Mouse (Mus musculus) spleen, adult 2 months (tissue): ENCODE measurements around the gene Gclc. TPM values are rescaled to one million over a fixed set of nuclear protein-coding genes. Genes with fewer than 3 reads are reported as not detected.

ENCODE experiments used
- DNase-seq, 2 experiments: peaks; one replicate each; pipeline versions ENCODE4 v3.0.0 to v3.0.0-alpha.2; 2012 to 2021; ENCODE audit warnings: low spot score in 2 of 2, low read depth in 1 of 2
- H3K27ac ChIP-seq: fragments of 200-500 bp; 2 replicates; pipeline ENCODE4 v1.5.1; 2012; ENCODE audit warnings: low read length, inconsistent platforms; ENCODE audit not compliant: insufficient read depth
- H3K27me3 ChIP-seq: fragments of 200-500 bp; 2 replicates; pipeline ENCODE4 v1.6.1; 2012; ENCODE audit warnings: mild to moderate bottlenecking, moderate library complexity, low read length, inconsistent platforms; ENCODE audit not compliant: control insufficient read depth, insufficient read depth
- H3K36me3 ChIP-seq: fragments of 200-500 bp; 2 replicates; pipeline ENCODE4 v1.6.1; 2012; ENCODE audit warnings: mild to moderate bottlenecking, low read length, inconsistent platforms; ENCODE audit not compliant: control insufficient read depth, insufficient read depth
- H3K4me1 ChIP-seq: fragments of 200-500 bp; 2 replicates; pipeline ENCODE4 v1.6.1; 2011; ENCODE audit warnings: inconsistent platforms; ENCODE audit not compliant: control insufficient read depth, insufficient read depth, insufficient read length
- H3K4me3 ChIP-seq: fragments of 200-500 bp; 2 replicates; pipeline ENCODE4 v1.5.1; 2011; ENCODE audit warnings: mild to moderate bottlenecking, inconsistent platforms; ENCODE audit not compliant: insufficient read depth, insufficient read length; ENCODE audit errors: extremely low read depth
- CTCF ChIP-seq: fragments of 200-500 bp; IDR thresholded peaks from 2 replicates; pipeline ENCODE4 v1.5.1; 2011; ENCODE audit warnings: mild to moderate bottlenecking, inconsistent platforms; ENCODE audit not compliant: insufficient read depth, insufficient read length, insufficient replicate concordance; ENCODE audit errors: extremely low read depth
- POLR2A ChIP-seq: fragments of 200-500 bp; IDR thresholded peaks from 2 replicates; pipeline ENCODE4 v1.6.1; 2011; ENCODE audit warnings: low read depth, low read length, inconsistent platforms
- WGBS: fragments of 180-500 bp; shearing (Covaris S2); methylation state at CpG from one replicate; pipeline ENCODE4 v1.1.7; 2018; 5-methylcytosine and 5-hydroxymethylcytosine counted together
- polyA plus RNA-seq: library from polyadenylated mRNA; depleted of rRNA; stranded (reverse); fragments of >200 nt; gene quantifications from 2 replicates; pipeline ENCODE4 v1.2.3, GENCODE M21; 2012

The Gclc gene
- polyA plus RNA-seq, 1 experiment: 14.1 TPM

DNA sequence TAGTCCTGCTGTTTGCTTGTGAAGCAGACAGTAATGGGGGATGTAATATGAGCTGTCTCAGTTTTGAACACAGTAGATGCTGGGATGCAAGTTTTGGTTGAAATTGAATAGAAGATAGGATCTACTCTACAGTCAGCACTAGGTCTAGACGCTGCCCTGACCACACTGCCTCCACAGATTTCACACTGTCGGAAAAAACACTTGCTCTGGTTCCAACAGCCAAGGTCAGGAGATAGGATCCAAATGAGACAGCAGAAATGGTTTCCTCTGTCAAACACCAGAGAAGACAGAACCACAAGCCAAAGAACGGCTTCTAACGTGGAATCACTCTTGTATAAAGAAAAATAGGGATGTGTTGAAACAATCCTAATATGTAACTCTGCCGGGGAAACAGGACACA is 41.0 kb upstream of the Gclc start:
- TF ChIP-seq CTCF: no peak
- TF ChIP-seq POLR2A: no peak
- WGBS: 46% methylated on average over 5 of the region's 5 CpGs
- no peaks in the 10 kb centered on the region for H3K36me3 ChIP-seq
- DNase-seq: no peak
- no peaks in the 10 kb centered on the region for H3K27me3 ChIP-seq
- H3K27ac ChIP-seq: no peak overlapping the region
- no peaks in the 10 kb centered on the region for H3K4me1 ChIP-seq
- H3K4me3 ChIP-seq: no peak overlapping the region

DNA sequence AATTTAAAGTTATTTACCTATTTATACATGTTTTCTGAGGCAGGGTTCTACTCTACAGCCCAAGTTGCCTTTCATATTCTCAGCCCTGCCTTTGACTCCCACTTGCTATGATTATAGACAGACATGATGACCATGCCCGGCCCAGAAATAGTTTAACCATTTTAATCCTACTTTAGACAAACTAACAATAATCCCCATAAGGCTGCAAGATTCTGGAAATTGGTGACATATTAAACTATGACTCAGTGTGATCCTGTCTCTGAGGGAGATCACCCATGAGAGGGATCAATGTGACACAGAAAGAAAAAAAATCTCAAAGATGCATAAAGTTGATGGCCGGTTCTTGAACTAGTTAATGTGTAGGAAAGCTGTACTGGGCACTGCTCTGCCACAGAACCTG is 39.1 kb upstream of the Gclc start:
- 92% methylated on average over 2 of the region's 2 CpGs for WGBS
- TF ChIP-seq CTCF (no peak), POLR2A (no peak)
- Histone ChIP-seq H3K27ac (no peak overlapping the region), H3K4me1 (no peaks in the 10 kb centered on the region), H3K36me3 (no peaks in the 10 kb centered on the region), H3K27me3 (no peaks in the 10 kb centered on the region), H3K4me3 (no peak overlapping the region)
- no peak for DNase-seq

DNA sequence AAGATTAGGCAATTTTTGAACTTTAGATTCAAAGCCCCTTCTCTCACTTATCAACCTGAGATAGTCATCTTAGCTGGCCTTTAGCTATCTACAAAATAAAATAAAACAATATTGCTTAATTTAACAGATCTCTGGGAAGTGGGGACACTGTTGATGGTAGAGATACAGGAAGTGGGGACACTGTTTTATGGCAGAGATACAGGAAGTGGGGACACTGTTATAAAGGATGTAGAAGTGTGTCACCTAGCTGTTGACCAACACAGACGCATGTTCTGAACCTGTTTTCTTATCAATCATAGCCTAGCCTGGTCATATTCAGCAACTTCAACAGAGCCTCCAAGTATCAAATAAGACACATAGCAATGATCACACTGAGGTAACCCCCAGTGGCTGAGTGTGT is 38.3 kb upstream of the Gclc start:
- Histone ChIP-seq H3K4me3 (no peak overlapping the region), H3K36me3 (no peaks in the 10 kb centered on the region), H3K27ac (no peak overlapping the region), H3K4me1 (no peaks in the 10 kb centered on the region), H3K27me3 (no peaks in the 10 kb centered on the region)
- 44% methylated on average over 1 of the region's 1 CpGs for WGBS
- no peak for DNase-seq
- no peak for TF ChIP-seq POLR2A
- no peak for TF ChIP-seq CTCF

DNA sequence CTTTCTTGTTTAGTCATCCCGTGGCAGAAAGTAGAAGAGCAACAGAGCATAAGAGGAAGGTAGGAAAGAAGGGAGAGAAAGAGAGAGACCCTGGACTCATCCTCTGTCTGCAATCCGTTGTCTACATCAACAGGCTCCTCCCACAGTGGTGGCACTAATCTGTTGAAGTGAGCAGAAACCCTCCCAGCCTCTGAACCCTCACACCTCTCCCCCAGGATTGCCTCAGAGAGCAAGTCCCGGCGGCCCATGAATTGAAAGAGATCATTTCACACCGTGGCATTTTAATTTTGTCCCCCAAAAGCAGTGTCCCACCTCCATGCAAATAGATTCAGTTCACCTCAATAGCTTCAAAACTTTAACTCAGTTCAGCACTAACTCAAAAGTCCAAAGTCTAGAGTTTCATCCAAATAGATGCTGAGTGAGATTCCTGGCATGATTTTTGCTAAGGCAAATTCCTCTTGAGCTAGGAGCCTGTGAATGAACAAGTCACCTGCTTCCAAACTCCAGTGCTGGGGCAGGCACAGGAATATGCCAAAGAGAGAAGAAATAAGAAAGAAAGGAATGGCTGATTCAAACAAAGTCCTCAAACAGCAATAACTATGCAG is 36.4 kb upstream of the Gclc start:
- 68% methylated on average over 5 of the region's 5 CpGs for WGBS
- DNase-seq: no peak
- Histone ChIP-seq H3K36me3 (no peaks in the 10 kb centered on the region), H3K27ac (no peak overlapping the region), H3K4me1 (no peaks in the 10 kb centered on the region), H3K27me3 (no peaks in the 10 kb centered on the region), H3K4me3 (no peak overlapping the region)
- TF ChIP-seq POLR2A (no peak), CTCF (no peak)

DNA sequence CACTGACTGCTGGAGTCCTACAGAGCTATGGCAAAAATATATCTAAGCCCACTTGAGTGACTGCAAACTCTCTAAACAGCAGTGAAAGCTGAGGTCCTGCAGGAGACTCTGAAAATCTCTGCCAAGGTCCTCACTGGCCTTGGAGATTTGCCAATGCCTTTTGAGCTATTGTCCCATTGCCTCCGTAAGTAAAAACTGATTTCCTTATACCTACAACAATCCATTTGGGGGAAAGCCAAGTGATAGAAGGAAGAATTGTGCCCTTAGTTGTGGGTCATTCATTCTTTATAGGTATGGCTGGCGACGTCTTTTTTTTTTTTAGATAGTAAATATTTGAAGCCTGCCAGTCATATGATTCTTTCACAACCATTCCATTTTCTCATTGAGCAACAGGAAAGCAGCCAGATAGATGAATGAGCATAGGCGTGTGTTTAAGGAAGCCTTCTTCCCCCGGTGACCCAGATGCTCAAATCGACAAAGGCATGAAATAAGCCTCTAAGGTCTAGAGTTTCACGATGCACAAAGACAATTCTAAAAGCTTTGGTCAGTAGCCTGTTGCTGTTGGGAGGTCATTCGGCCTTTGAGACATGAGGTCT is 35.4 kb upstream of the Gclc start:
- Histone ChIP-seq H3K4me3 (no peak overlapping the region), H3K27ac (no peak overlapping the region), H3K4me1 (no peaks in the 10 kb centered on the region), H3K27me3 (no peaks in the 10 kb centered on the region), H3K36me3 (no peaks in the 10 kb centered on the region)
- TF ChIP-seq POLR2A (no peak), CTCF (no peak)
- DNase-seq: no peak
- WGBS: 85% methylated on average over 8 of the region's 8 CpGs

DNA sequence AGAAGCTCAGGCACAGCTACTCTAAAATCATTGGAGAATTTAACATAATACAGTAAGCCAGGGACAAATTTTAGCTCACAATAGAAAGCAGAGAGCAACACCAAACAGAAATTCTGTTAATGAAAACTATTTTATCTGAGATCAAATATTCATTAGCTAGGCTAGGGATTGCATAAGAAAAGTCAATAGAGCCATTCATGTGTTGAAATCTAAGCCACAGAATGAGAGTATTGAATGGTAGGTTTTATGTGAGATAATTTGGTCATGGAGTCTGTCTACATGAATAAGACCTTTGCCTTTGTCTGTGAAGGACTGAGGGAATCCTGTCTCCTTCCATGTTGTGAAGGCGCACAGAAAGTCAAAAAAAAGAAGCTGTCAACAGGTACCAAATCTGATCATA is 34.7 kb upstream of the Gclc start:
- 89% methylated on average over 1 of the region's 1 CpGs for WGBS
- H3K27ac ChIP-seq: no peak overlapping the region
- H3K27me3 ChIP-seq: no peaks in the 10 kb centered on the region
- no peaks in the 10 kb centered on the region for H3K36me3 ChIP-seq
- no peak for DNase-seq
- H3K4me1 ChIP-seq: no peaks in the 10 kb centered on the region
- TF ChIP-seq CTCF (no peak), POLR2A (no peak)
- no peak overlapping the region for H3K4me3 ChIP-seq

DNA sequence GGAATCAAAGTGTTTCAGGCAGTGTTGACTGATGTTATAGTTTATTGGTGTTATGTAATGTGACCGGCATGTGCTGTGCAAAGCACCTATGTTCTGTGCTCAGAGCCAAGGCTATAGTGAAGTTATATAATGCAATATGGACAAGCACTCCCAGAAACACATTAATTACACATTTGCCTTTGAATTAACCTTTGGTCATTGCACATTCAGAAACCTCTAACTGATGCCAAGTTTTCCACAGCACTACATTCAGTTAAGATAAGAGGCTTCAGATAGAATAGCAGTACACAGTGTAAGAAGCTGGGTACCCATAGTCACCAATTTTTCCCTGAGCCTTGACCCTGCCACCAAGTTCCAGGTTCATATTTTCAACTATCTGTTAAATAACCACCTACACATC is 32.0 kb upstream of the Gclc start:
- H3K36me3 ChIP-seq: no peaks in the 10 kb centered on the region
- H3K4me1 ChIP-seq: no peaks in the 10 kb centered on the region
- H3K27ac ChIP-seq: no peak overlapping the region
- 98% methylated on average over 1 of the region's 1 CpGs for WGBS
- no peaks in the 10 kb centered on the region for H3K27me3 ChIP-seq
- no peak for DNase-seq
- H3K4me3 ChIP-seq: no peak overlapping the region
- TF ChIP-seq CTCF (no peak), POLR2A (no peak)
